Mouse (Mus musculus): ENCODE measurements around the gene Fcrl6. TPM values are rescaled to one million over a fixed set of nuclear protein-coding genes. Genes with fewer than 3 reads are reported as not detected.

Gene Fcrl6
- 0.22 and 0.27 TPM in 2 replicates for polyA plus RNA-seq (2015; fragmentation: Nextera tagmentation; extraction: Ambion mirVana)

DNA sequence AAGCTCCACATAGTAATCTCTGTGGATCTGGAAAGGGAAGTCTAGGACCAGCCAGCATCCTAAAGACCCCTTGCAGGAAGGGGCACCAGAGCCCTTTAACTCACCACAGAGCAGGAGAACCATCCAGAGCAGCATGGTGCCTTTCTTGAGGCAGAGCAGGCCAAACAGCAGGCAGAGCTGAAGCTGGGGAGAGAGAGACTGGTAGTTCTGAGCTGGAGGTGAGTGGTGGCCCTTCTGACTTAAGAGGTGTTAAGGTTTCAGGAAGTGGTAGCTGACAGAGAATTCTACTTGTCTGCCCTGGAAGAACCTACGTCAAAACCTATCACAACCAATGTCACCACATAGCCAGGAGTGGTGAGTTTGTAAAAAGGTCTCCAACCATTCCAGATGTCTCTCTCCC lies at the start of gene Fcrl6:
Gene Fcrl6, minus strand, starts transcription at position 226 of the 400 bp plus-strand sequence.
- ATAC-seq (ENCODE audit: low FRiP score), result no peak
- WGBS, result 89% methylated on average over 1 of the region's 1 CpGs
- H3K9ac ChIP-seq (replicated peaks), result no peak within 1 kb of the TSS

GRCm38 (mm10) chr1:172651288-172651987 lies 49.1 kb upstream of the Fcrl6 start:
- Histone ChIP-seq H3K4me3 (replicated peaks) (no peak overlapping the region), H3K9ac (replicated peaks) (no peak overlapping the region), H3K4me1 (no peaks in the 10 kb centered on the region), H3K36me3 (no peaks in the 10 kb centered on the region), H3K4me2 (no peak overlapping the region), H3K9me3 (replicated peaks) (no peaks in the 10 kb centered on the region), H3K27ac (replicated peaks) (no peak overlapping the region), H3K27me3 (replicated peaks) (no peaks in the 10 kb centered on the region)
- WGBS, result 80% methylated on average over 10 of the region's 10 CpGs
- no peak for ATAC-seq (ENCODE audit: low FRiP score)

More for the DNA sequence above, at the start of gene Fcrl6:
- Histone ChIP-seq H3K4me1 (no peaks in the 10 kb centered on the region), H3K4me2 (no peak within 1 kb of the TSS), H3K27ac (replicated peaks) (no peak within 1 kb of the TSS), H3K4me3 (replicated peaks) (no peak within 1 kb of the TSS), H3K36me3 (no peaks in the 10 kb centered on the region), H3K9me3 (replicated peaks) (no peaks in the 10 kb centered on the region), H3K27me3 (replicated peaks) (no peaks in the 10 kb centered on the region)

DNA sequence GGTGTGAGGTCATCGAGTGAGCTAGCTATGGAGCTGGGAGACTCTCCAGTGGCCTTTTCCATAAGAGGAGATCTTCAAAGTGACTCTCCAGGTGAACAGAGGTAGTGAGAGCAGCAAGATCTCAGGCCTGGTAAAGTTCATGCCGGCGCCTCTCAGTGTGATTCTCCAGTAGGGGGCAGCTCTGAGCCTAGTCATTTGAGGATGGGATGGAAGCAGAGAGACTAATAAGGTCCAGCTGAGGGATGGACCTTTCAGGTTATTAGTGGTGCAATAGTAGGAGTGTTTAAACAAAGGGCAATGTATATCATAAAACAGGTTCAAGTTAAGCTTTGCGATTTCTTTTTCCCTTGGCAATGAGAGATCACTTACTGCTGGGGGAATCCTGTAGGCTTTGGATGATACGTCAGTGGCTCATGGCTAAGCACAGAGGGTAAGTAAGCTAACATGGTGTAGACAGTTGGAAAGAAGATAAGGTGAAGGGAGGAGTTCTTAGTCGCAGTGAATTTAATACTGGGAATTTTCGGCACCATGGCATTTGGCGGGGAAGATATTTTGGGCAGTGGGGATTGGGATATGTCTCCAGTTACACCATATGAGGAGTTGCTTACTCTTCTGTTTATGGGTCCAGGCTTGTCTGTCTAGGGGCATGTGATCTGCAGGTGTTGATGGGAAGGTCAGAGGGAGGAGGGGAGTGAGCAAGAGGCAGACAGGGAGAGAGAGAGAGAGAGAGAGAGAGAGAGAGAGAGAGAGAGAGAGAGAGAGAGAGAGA lies 48.4 kb upstream of the Fcrl6 start:
- Histone ChIP-seq H3K36me3 (no peaks in the 10 kb centered on the region), H3K4me1 (no peaks in the 10 kb centered on the region), H3K9me3 (replicated peaks) (no peaks in the 10 kb centered on the region), H3K9ac (replicated peaks) (no peak overlapping the region), H3K4me3 (replicated peaks) (no peak overlapping the region), H3K27ac (replicated peaks) (no peak overlapping the region), H3K4me2 (no peak overlapping the region), H3K27me3 (replicated peaks) (no peaks in the 10 kb centered on the region)
- 66% methylated on average over 8 of the region's 8 CpGs for WGBS
- ATAC-seq (ENCODE audit: low FRiP score), result no peak

GRCm38 (mm10) chr1:172649396-172649795 lies 47.0 kb upstream of the Fcrl6 start:
- Histone ChIP-seq H3K4me3 (replicated peaks) (no peak overlapping the region), H3K4me1 (no peaks in the 10 kb centered on the region), H3K27me3 (replicated peaks) (no peaks in the 10 kb centered on the region), H3K4me2 (no peak overlapping the region), H3K9me3 (replicated peaks) (no peaks in the 10 kb centered on the region), H3K9ac (replicated peaks) (no peak overlapping the region), H3K36me3 (no peaks in the 10 kb centered on the region), H3K27ac (replicated peaks) (no peak overlapping the region)
- 87% methylated on average over 9 of the region's 9 CpGs for WGBS
- ATAC-seq (ENCODE audit: low FRiP score), result no peak

GRCm38 (mm10) chr1:172647236-172647635 lies 44.9 kb upstream of the Fcrl6 start:
- WGBS, result 67% methylated on average over 4 of the region's 4 CpGs
- H3K36me3 ChIP-seq, result no peaks in the 10 kb centered on the region
- H3K4me1 ChIP-seq, result no peaks in the 10 kb centered on the region
- H3K4me2 ChIP-seq, result no peak overlapping the region
- no peaks in the 10 kb centered on the region for H3K9me3 ChIP-seq (replicated peaks)
- H3K4me3 ChIP-seq (replicated peaks), result no peak overlapping the region
- ATAC-seq (ENCODE audit: low FRiP score), result no peak
- H3K27me3 ChIP-seq (replicated peaks), result no peaks in the 10 kb centered on the region
- H3K9ac ChIP-seq (replicated peaks), result no peak overlapping the region
- H3K27ac ChIP-seq (replicated peaks), result no peak overlapping the region

- H3K4me2 ChIP-seq, result no peak overlapping the region
- no peak overlapping the region for H3K4me3 ChIP-seq (replicated peaks)
- no peaks in the 10 kb centered on the region for H3K36me3 ChIP-seq
- no peaks in the 10 kb centered on the region for H3K27me3 ChIP-seq (replicated peaks)
- WGBS, result 63% methylated on average over 2 of the region's 2 CpGs
- H3K9me3 ChIP-seq (replicated peaks), result no peaks in the 10 kb centered on the region
- H3K9ac ChIP-seq (replicated peaks), result no peak overlapping the region
- H3K4me1 ChIP-seq, result peaks cover 7% of the 10 kb centered on the region; the same call in 1 of the 2 replicates
- no peak overlapping the region for H3K27ac ChIP-seq (replicated peaks)
- ATAC-seq (ENCODE audit: low FRiP score), result no peak
These were observed 36.4 kb upstream of the Fcrl6 start for GRCm38 (mm10) chr1:172638781-172639180.

- H3K36me3 ChIP-seq, result no peaks in the 10 kb centered on the region
- no peak for ATAC-seq (ENCODE audit: low FRiP score)
- 54% methylated on average over 4 of the region's 4 CpGs for WGBS
- H3K4me1 ChIP-seq, result peaks cover 7% of the 10 kb centered on the region; the same call in 1 of the 2 replicates
- H3K27me3 ChIP-seq (replicated peaks), result no peaks in the 10 kb centered on the region
- H3K9me3 ChIP-seq (replicated peaks), result no peaks in the 10 kb centered on the region
- H3K4me3 ChIP-seq (replicated peaks), result no peak overlapping the region
- H3K27ac ChIP-seq (replicated peaks), result no peak overlapping the region
- no peak overlapping the region for H3K9ac ChIP-seq (replicated peaks)
- no peak overlapping the region for H3K4me2 ChIP-seq
These were observed 35.5 kb upstream of the Fcrl6 start for GRCm38 (mm10) chr1:172637801-172638200.

- no peak overlapping the region for H3K27ac ChIP-seq (replicated peaks)
- H3K36me3 ChIP-seq, result no peaks in the 10 kb centered on the region
- no peaks in the 10 kb centered on the region for H3K27me3 ChIP-seq (replicated peaks)
- no peak overlapping the region for H3K4me3 ChIP-seq (replicated peaks)
- no peak overlapping the region for H3K9ac ChIP-seq (replicated peaks)
- ATAC-seq (ENCODE audit: low FRiP score), result no peak
- H3K9me3 ChIP-seq (replicated peaks), result no peaks in the 10 kb centered on the region
- 89% methylated on average over 5 of the region's 5 CpGs for WGBS
- H3K4me2 ChIP-seq, result no peak overlapping the region
- peaks cover 15% of the 10 kb centered on the region for H3K4me1 ChIP-seq
These were observed 33.9 kb upstream of the Fcrl6 start for GRCm38 (mm10) chr1:172636266-172636665.

DNA sequence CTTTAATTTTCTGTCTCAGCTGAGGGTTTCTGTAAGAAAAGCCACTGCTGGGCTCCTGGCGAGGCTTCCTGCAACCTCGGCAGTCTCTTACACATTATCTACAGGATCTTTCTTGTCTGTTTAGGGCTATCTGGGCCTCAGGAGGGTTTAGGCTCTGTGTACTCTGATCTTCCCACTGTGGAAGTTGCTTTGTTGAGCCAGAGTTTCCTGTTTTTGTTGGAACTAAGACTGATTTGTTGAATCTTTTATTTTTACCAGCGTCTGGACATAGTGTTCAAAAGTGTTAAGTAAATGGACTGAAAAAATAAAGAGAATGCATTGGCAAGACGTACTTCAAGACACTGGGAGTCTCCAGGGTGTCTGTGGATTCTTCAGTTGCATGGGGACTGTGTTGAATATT lies 32.9 kb upstream of the Fcrl6 start:
- Histone ChIP-seq H3K27ac (replicated peaks) (peak overlapping the region; percentile 37), H3K9ac (replicated peaks) (no peak overlapping the region), H3K27me3 (replicated peaks) (no peaks in the 10 kb centered on the region), H3K36me3 (no peaks in the 10 kb centered on the region), H3K4me2 (no peak overlapping the region), H3K4me3 (replicated peaks) (no peak overlapping the region), H3K9me3 (replicated peaks) (no peaks in the 10 kb centered on the region), H3K4me1 (peaks cover 15% of the 10 kb centered on the region)
- ATAC-seq (ENCODE audit: low FRiP score), result no peak
- WGBS, result 49% methylated on average over 4 of the region's 4 CpGs

GRCm38 (mm10) chr1:172634136-172634535 lies 31.8 kb upstream of the Fcrl6 start:
- H3K9me3 ChIP-seq (replicated peaks), result no peaks in the 10 kb centered on the region
- no peaks in the 10 kb centered on the region for H3K27me3 ChIP-seq (replicated peaks)
- no peak for ATAC-seq (ENCODE audit: low FRiP score)
- no peaks in the 10 kb centered on the region for H3K36me3 ChIP-seq
- H3K4me1 ChIP-seq, result peaks cover 17% of the 10 kb centered on the region
- H3K4me2 ChIP-seq, result no peak overlapping the region
- no peak overlapping the region for H3K9ac ChIP-seq (replicated peaks)
- H3K4me3 ChIP-seq (replicated peaks), result no peak overlapping the region
- no peak overlapping the region for H3K27ac ChIP-seq (replicated peaks)
- 90% methylated on average over 2 of the region's 2 CpGs for WGBS

GRCm38 (mm10) chr1:172632451-172633326 lies 30.3 kb upstream of the Fcrl6 start, which contains the start of gene Dusp23:
Gene Dusp23, minus strand, starts transcription at chr1:172632962.
- H3K9me3 ChIP-seq (replicated peaks), result no peaks in the 10 kb centered on the region
- peak within 1 kb of the TSS; percentile 74 for H3K9ac ChIP-seq (replicated peaks)
- H3K27me3 ChIP-seq (replicated peaks), result no peaks in the 10 kb centered on the region
- WGBS, result under 1% methylated on average over 53 of the region's 53 CpGs
- H3K4me1 ChIP-seq, result peaks cover 17% of the 10 kb centered on the region
- peak within 1 kb of the TSS; percentile 69 for H3K4me3 ChIP-seq (replicated peaks)
- no peaks in the 10 kb centered on the region for H3K36me3 ChIP-seq
- peak within 1 kb of the TSS; percentile 91 for H3K27ac ChIP-seq (replicated peaks)
- peak; percentile 98 for ATAC-seq (ENCODE audit: low FRiP score)
- peak within 1 kb of the TSS; percentile 85 for H3K4me2 ChIP-seq

Measured in neural tube, embryonic 15.5 days (tissue).